Mouse (Mus musculus) brain, embryonic 14.5 days (tissue): Measurements from ENCODE around the gene Abhd17b.

Source experiments
- CTCF ChIP-seq: fragments of 200-500 bp; IDR thresholded peaks from 2 replicates; pipeline ENCODE4 v1.5.1; 2012; ENCODE audit warnings: inconsistent platforms, mild to moderate bottlenecking, moderate library complexity, borderline replicate concordance; ENCODE audit not compliant: insufficient read depth, insufficient read length; ENCODE audit errors: extremely low read depth
- POLR2A ChIP-seq: fragments of 200-500 bp; IDR thresholded peaks from 2 replicates; pipeline ENCODE4 v1.6.1; 2012; ENCODE audit warnings: mild to moderate bottlenecking, inconsistent platforms, borderline replicate concordance; ENCODE audit not compliant: poor library complexity, insufficient read depth, insufficient read length, severe bottlenecking; ENCODE audit errors: extremely low read depth

GRCm38 (mm10) chr19:21716456-21716855 is 63.5 kb downstream of the Abhd17b start:
- TF ChIP-seq CTCF (no peak), POLR2A (no peak)
